In the genomic region with DNA sequence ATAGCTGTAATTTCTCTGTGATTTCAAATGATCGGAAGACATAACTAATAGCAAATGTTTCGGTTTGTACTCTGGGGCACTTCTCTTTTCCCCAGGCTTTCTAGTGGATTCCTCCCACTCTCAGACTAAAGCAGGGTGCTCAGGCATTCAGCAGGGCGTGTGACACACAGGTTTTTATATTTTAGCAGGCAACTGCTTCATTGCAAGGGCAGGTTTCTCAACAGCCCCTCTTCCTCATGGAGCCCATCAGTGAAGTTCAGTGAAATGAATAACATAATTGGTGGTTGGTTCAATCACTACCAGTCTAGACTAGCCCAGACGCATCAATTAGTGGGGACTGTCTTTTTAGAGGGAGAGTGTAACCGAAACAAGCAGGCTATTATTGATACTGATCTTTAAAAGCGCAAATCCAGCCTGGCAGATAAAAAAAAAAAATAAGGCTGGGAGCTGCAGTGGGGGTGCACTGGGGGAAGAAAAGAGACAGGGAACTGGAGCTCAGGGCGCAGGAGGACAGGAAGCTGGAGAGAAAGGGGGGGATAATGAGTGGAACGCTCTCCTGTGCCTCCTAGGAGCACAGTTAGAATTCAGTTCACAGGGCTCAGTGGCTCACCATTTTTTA, we compare ENCODE assay signal across 9 mouse cellular contexts.
A peak's percentile ranks its signal among the peaks of the same experiment; 100 is the strongest.
DNase-seq lines count a peak whose midpoint lies in the region; ATAC-seq and TF ChIP-seq lines count a peak whose summit lies in the region.
"Had no signal": no experiment of that assay in that cellular context is flagged by ENCODE, and none has a peak within 500 bp of the region (broad histone marks: within the 10 kb centered on the region; RNA-seq: fewer than 3 reads in every experiment).

No protein-coding gene starts in this region.

- no peak for TF ChIP-seq CTCF in intestine, postnatal 0 days (IDR thresholded peaks at IDR 0.05; ENCODE audit: low read depth)

- ATAC-seq in embryonic facial prominence, embryonic 14.5 days (ENCODE audit: low read depth): peak; percentile 20; the same call in 1 of the 2 replicates
- no peak for ATAC-seq in intestine, postnatal 0 days

- peak overlapping the region; percentile 73 for H3K4me2 ChIP-seq in embryonic facial prominence, embryonic 14.5 days (ENCODE audit: low read depth, low read length)
- peak overlapping the region; percentile 59 for H3K4me2 ChIP-seq in intestine, postnatal 0 days (replicated peaks; ENCODE audit: low read depth)

- H3K4me1 ChIP-seq in embryonic facial prominence, embryonic 14.5 days (ENCODE audit: control insufficient read depth, insufficient read depth, low read length): peaks cover 20% of the 10 kb centered on the region
- no peaks in the 10 kb centered on the region for H3K4me1 ChIP-seq in intestine, postnatal 0 days (replicated peaks; ENCODE audit: control insufficient read depth, insufficient read depth, low read length)

- intact Hi-C loops in gastrocnemius, postnatal 14 days (cut with DNase I; ENCODE audit: low total_unique reads): loop anchor here (5.0 kb wide), 1 partner anchor 368 kb away; no protein-coding TSS in a partner anchor
- intact Hi-C loops in gastrocnemius, postnatal 36 days (cut with DNase I): loop anchor here (5.0 to 10.0 kb wide), 2 partner anchors 359 to 368 kb away; no protein-coding TSS in a partner anchor

- WGBS in embryonic facial prominence, embryonic 14.5 days: 6% methylated on average over 8 of the region's 8 CpGs
- 31% methylated on average over 8 of the region's 8 CpGs for WGBS in intestine, postnatal 0 days

- H3K9ac ChIP-seq in embryonic facial prominence, embryonic 14.5 days (ENCODE audit: low read depth, low read length): peak overlapping the region; percentile 96
- 0 out of 2 replicates have a peak overlapping the region, but pooled peaks have one; percentile 31 for H3K9ac ChIP-seq in intestine, postnatal 0 days (ENCODE audit: low read depth, low read length)

- no peaks in the 10 kb centered on the region for H3K9me3 ChIP-seq in embryonic facial prominence, embryonic 14.5 days (ENCODE audit: control insufficient read depth, low read length)
- no peaks in the 10 kb centered on the region for H3K9me3 ChIP-seq in intestine, postnatal 0 days (ENCODE audit: control insufficient read depth)

- H3K27me3 ChIP-seq in embryonic facial prominence, embryonic 14.5 days (replicated peaks; ENCODE audit: control insufficient read depth, insufficient read depth, low read length): no peaks in the 10 kb centered on the region
- H3K27me3 ChIP-seq in intestine, postnatal 0 days (replicated peaks; ENCODE audit: control insufficient read depth, insufficient read depth, low read length): peaks cover 4% of the 10 kb centered on the region; the same call in 1 of the 2 replicates

- peak overlapping the region; percentile 77 for H3K4me3 ChIP-seq in embryonic facial prominence, embryonic 14.5 days (ENCODE audit: low read depth, low read length)
- peak overlapping the region; percentile 43 for H3K4me3 ChIP-seq in intestine, postnatal 0 days (ENCODE audit: low read depth, low read length)
- H3K4me3 ChIP-seq: erythroblast, embryonic 14.5 days had no signal

- H3K27ac ChIP-seq in embryonic facial prominence, embryonic 14.5 days (replicated peaks; ENCODE audit: low read depth, low read length): peak overlapping the region; percentile 100
- no peak overlapping the region for H3K27ac ChIP-seq in intestine, postnatal 0 days (ENCODE audit: low read depth, low read length)

- H3K36me3 ChIP-seq in embryonic facial prominence, embryonic 14.5 days (ENCODE audit: control insufficient read depth, insufficient read depth, low read length): peaks cover 31% of the 10 kb centered on the region
- no peaks in the 10 kb centered on the region for H3K36me3 ChIP-seq in intestine, postnatal 0 days (ENCODE audit: control insufficient read depth, insufficient read depth)

- peak; percentile 21 for DNase-seq in gastrocnemius, postnatal 14 days
- DNase-seq in gastrocnemius, postnatal 36 days: no peak
- DNase-seq in 3T3-L1 (ENCODE audit: low read depth, low spot score): peak; percentile 79
- DNase-seq in embryonic facial prominence, embryonic 14.5 days (ENCODE audit: low spot score): peak; percentile 85
- peak; percentile 53 for DNase-seq in retina, embryonic 14.5 days (ENCODE audit: low spot score)
- DNase-seq in spleen, postnatal 4 days (ENCODE audit: low spot score in 2 of 2): no peak
- DNase-seq in testis, postnatal 14 days (ENCODE audit: low spot score): no peak

Comparison
In these comparisons a context has a peak if more than half of its experiments do, and no peak if none do; other contexts are left out.
1. DNase-seq: peak in gastrocnemius, postnatal 14 days (single experiment), 3T3-L1 (single experiment), embryonic facial prominence, embryonic 14.5 days (single experiment) and retina, embryonic 14.5 days (single experiment); none in gastrocnemius, postnatal 36 days (0 of 2), spleen, postnatal 4 days (0 of 2) and testis, postnatal 14 days (single experiment).